Mouse (Mus musculus): Measurements from ENCODE around the gene Smarcc2.

- no peak for TF ChIP-seq CTCF (IDR thresholded peaks at IDR 0.05; ENCODE audit: low read depth, low read length)
- TF ChIP-seq POLR2A (IDR thresholded peaks at IDR 0.05; ENCODE audit: extremely low read depth, insufficient read depth, low read length) = no peak
These were observed 48.5 kb upstream of the Smarcc2 start for GRCm38 (mm10) chr10:128410560-128410845.
